Mouse (Mus musculus) embryonic facial prominence, embryonic 14.5 days (tissue): Measurements from ENCODE around the gene Ap1s3. TPM values are rescaled to one million over a fixed set of nuclear protein-coding genes. Genes with fewer than 3 reads are reported as not detected.

Source experiments
- ATAC-seq: fragments of 200-750 bp; cut with Nextera tagmentation; 2 replicates; pipeline ENCODE4 v1.8.0; 2017; ENCODE audit warnings: low read depth, moderate number of reproducible peaks, moderate TSS enrichment
- DNase-seq: peaks from one replicate; pipeline ENCODE4 v3.0.0-alpha.2; 2015; ENCODE audit warnings: low spot score
- H3K27ac ChIP-seq: fragments of 300-500 bp; sonication (generic); replicated peaks from 2 replicates; pipeline ENCODE4 v1.5.1; 2014; ENCODE audit warnings: low read depth, mild to moderate bottlenecking, low read length, moderate library complexity
- H3K27me3 ChIP-seq: fragments of 300-500 bp; sonication (generic); replicated peaks from 2 replicates; pipeline ENCODE4 v1.6.1; 2014; ENCODE audit warnings: low read length; ENCODE audit not compliant: control insufficient read depth, insufficient read depth
- H3K36me3 ChIP-seq: fragments of 300-500 bp; sonication (generic); 2 replicates; pipeline ENCODE4 v1.6.1; 2014; ENCODE audit warnings: low read length, mixed read lengths; ENCODE audit not compliant: control insufficient read depth, insufficient read depth
- H3K4me1 ChIP-seq: fragments of 300-500 bp; sonication (generic); 2 replicates; pipeline ENCODE4 v1.6.1; 2014; ENCODE audit warnings: antibody characterized with exemption, low read length; ENCODE audit not compliant: control insufficient read depth, insufficient read depth
- H3K4me2 ChIP-seq: fragments of 300-500 bp; sonication (generic); 2 replicates; pipeline ENCODE4 v1.6.1; 2014; ENCODE audit warnings: low read depth, mild to moderate bottlenecking, low read length, moderate library complexity, mixed read lengths
- H3K4me3 ChIP-seq: fragments of 300-500 bp; sonication (generic); 2 replicates; pipeline ENCODE4 v1.5.1; 2014; ENCODE audit warnings: low read depth, mild to moderate bottlenecking, low read length
- H3K9ac ChIP-seq: fragments of 300-500 bp; sonication (generic); 2 replicates; pipeline ENCODE4 v1.6.1; 2014; ENCODE audit warnings: low read depth, mild to moderate bottlenecking, low read length, moderate library complexity, mixed read lengths
- H3K9me3 ChIP-seq: fragments of 300-500 bp; sonication (generic); 2 replicates; pipeline ENCODE4 v1.6.1; 2016; ENCODE audit warnings: low read length; ENCODE audit not compliant: control insufficient read depth
- WGBS: fragments of 180-500 bp; shearing (Covaris S2); extraction: QIAGEN DNeasy Blood & Tissue Kit; methylation state at CpG from one replicate; pipeline ENCODE4 v1.1.7; 2014; 5-methylcytosine and 5-hydroxymethylcytosine counted together
- polyA plus RNA-seq: library from polyadenylated mRNA; unstranded; fragments of >200 nt; fragmentation: Nextera tagmentation; extraction: Ambion mirVana; gene quantifications from 2 replicates; pipeline ENCODE4 v1.2.1, GENCODE M21; 2014

Ap1s3 gene
- polyA plus RNA-seq, 1 experiment from 2014 or later, result 0.31 TPM

DNA sequence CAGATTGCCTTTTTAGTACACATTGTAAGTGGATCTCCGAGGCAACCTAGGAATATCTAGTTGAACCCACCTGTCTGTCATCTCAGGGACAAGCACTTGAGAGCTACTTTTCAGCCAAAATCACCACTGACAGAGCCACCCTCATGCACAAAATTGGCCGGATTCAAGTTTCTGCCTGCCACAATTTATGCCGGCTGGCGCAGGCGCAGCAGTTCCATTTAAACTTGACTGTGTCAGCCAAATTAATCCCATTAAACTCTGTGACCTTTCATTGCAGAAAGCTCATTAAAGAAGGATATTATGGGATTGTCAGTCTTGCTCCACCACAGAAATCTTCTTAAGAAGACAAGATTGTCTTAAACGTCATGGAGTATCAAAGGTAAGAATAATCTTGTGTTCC, 100.6 kb downstream of the Ap1s3 start:
- WGBS, result 59% methylated on average over 6 of the region's 6 CpGs

DNA sequence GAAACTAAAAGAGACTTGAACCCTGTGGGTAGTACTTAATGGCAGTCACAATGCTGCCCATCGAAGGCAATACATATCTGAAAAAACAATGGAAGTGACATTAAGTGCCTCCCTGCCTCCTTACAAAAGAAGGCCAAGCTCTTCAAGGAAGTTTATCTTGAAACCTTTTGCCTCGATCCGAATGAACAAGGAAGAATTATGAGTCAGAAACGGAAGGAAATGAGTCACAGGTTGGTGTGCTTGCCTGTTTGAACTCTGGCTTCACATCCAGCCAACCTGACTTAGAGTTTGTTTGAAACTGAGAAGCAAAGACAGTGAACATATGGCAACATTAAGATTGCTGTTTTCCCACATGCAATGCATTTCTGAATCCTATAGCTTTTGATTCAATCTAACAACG, 110.6 kb downstream of the Ap1s3 start:
- no peaks in the 10 kb centered on the region for H3K27me3 ChIP-seq
- 63% methylated on average over 5 of the region's 5 CpGs for WGBS
- H3K4me2 ChIP-seq, result no peak overlapping the region
- no peaks in the 10 kb centered on the region for H3K36me3 ChIP-seq
- no peak overlapping the region for H3K4me3 ChIP-seq
- DNase-seq (no peak), ATAC-seq (no peak)
- H3K9me3 ChIP-seq, result no peaks in the 10 kb centered on the region
- no peaks in the 10 kb centered on the region for H3K4me1 ChIP-seq
- H3K27ac ChIP-seq, result no peak overlapping the region
- H3K9ac ChIP-seq, result no peak overlapping the region

More for the DNA sequence above, 100.6 kb downstream of the Ap1s3 start:
- H3K4me3 ChIP-seq, result no peak overlapping the region
- H3K4me1 ChIP-seq, result no peaks in the 10 kb centered on the region
- H3K36me3 ChIP-seq, result no peaks in the 10 kb centered on the region
- H3K27me3 ChIP-seq, result no peaks in the 10 kb centered on the region
- no peak overlapping the region for H3K27ac ChIP-seq
- no peak for ATAC-seq
- no peak overlapping the region for H3K9ac ChIP-seq
- DNase-seq, result no peak
- H3K4me2 ChIP-seq, result no peak overlapping the region
- H3K9me3 ChIP-seq, result no peaks in the 10 kb centered on the region

Other genes starting within 250 kb of the Ap1s3 start
- 9.7 and 10.7 TPM in 2 replicates for gene Scg2, start 231.9 kb downstream of the Ap1s3 start, polyA plus RNA-seq
- 37.4 and 43.4 TPM in 2 replicates for gene Mrpl44, start 104.0 kb upstream of the Ap1s3 start, polyA plus RNA-seq
- gene Wdfy1, start 104.2 kb upstream of the Ap1s3 start, polyA plus RNA-seq, result 42.6 and 45.4 TPM in 2 replicates
- 287 and 300 TPM in 2 replicates for gene Serpine2, start 189.2 kb upstream of the Ap1s3 start, polyA plus RNA-seq